Mouse (Mus musculus) liver, adult 2 months (tissue): Measurements from ENCODE around the gene Glb1. TPM values are rescaled to one million over a fixed set of nuclear protein-coding genes. Genes with fewer than 3 reads are reported as not detected.

Experiments
- DNase-seq: peaks from one replicate; pipeline ENCODE4 v3.0.0-alpha.2; 2011; ENCODE audit warnings: low read depth, low spot score; ENCODE audit errors: extremely low read depth
- H3K27ac ChIP-seq: fragments of 200-500 bp; replicated peaks from 2 replicates; pipeline ENCODE4 v1.5.1; 2012; ENCODE audit warnings: low read depth, mild to moderate bottlenecking, control low read depth, inconsistent platforms, low read length; ENCODE audit not compliant: insufficient read depth
- H3K27me3 ChIP-seq: fragments of 200-500 bp; 2 replicates; pipeline ENCODE4 v1.6.1; 2012; ENCODE audit warnings: mild to moderate bottlenecking, moderate library complexity, low read length, inconsistent platforms; ENCODE audit not compliant: control insufficient read depth, insufficient read depth
- H3K36me3 ChIP-seq: fragments of 200-500 bp; 2 replicates; pipeline ENCODE4 v1.6.1; 2012; ENCODE audit warnings: low read length, inconsistent platforms; ENCODE audit not compliant: control insufficient read depth, insufficient read depth
- H3K4me1 ChIP-seq: fragments of 200-500 bp; 2 replicates; pipeline ENCODE4 v1.6.1; 2011; ENCODE audit warnings: low read length; ENCODE audit not compliant: control insufficient read depth, insufficient read depth
- H3K4me3 ChIP-seq: fragments of 200-500 bp; 2 replicates; pipeline ENCODE4 v1.5.1; 2011; ENCODE audit warnings: low read depth, mild to moderate bottlenecking, control low read depth, low read length, moderate library complexity; ENCODE audit not compliant: insufficient read depth
- H3K79me2 ChIP-seq: fragments of 200-500 bp; 2 replicates; pipeline ENCODE4 v1.6.1; 2012; ENCODE audit warnings: inconsistent platforms, mild to moderate bottlenecking, low read length, moderate library complexity; ENCODE audit not compliant: control insufficient read depth, insufficient read depth
- H3K9ac ChIP-seq: fragments of 200-500 bp; 2 replicates; pipeline ENCODE4 v1.6.1; 2012; ENCODE audit warnings: low read depth, mild to moderate bottlenecking, control low read depth, inconsistent platforms, low read length
- CTCF ChIP-seq: fragments of 200-500 bp; IDR thresholded peaks from 2 replicates; pipeline ENCODE4 v1.5.1; 2011; ENCODE audit warnings: low read depth, low read length, control low read depth
- POLR2A ChIP-seq: fragments of 200-500 bp; IDR thresholded peaks from 2 replicates; pipeline ENCODE4 v1.6.1; 2011; ENCODE audit warnings: low read length, control low read depth; ENCODE audit not compliant: insufficient read depth; ENCODE audit errors: extremely low read depth
- WGBS: fragments of 180-500 bp; shearing (Covaris S2); methylation state at CpG from one replicate; pipeline ENCODE4 v1.1.7; 2018; 5-methylcytosine and 5-hydroxymethylcytosine counted together
- polyA plus RNA-seq: library from polyadenylated mRNA; depleted of rRNA; stranded (reverse); fragments of >200 nt; gene quantifications from 2 replicates; pipeline ENCODE4 v1.2.3, GENCODE M21; 2012
- total RNA-seq: library from RNA; depleted of rRNA; stranded (reverse); fragments of >200 nt; gene quantifications from 2 replicates; pipeline ENCODE4 v1.2.3, GENCODE M21; 2014

The Glb1 gene
- total and polyA plus RNA-seq, 2 experiments = 13.2 to 16.7 TPM

GRCm38 (mm10) chr9:114413866-114414265 lies 13.0 kb downstream of the Glb1 start:
- Histone ChIP-seq H3K36me3 (peaks cover 2% of the 10 kb centered on the region; the same call in 1 of the 2 replicates), H3K79me2 (no peaks in the 10 kb centered on the region), H3K4me1 (peaks cover 1% of the 10 kb centered on the region; the same call in 1 of the 2 replicates), H3K27ac (no peak overlapping the region), H3K4me3 (no peak overlapping the region), H3K9ac (no peak overlapping the region), H3K27me3 (no peaks in the 10 kb centered on the region)
- WGBS = 77% methylated on average over 12 of the region's 12 CpGs
- TF ChIP-seq POLR2A = no peak
- TF ChIP-seq CTCF = no peak
- no peak for DNase-seq

- H3K27ac ChIP-seq = no peak overlapping the region
- no peaks in the 10 kb centered on the region for H3K27me3 ChIP-seq
- peaks cover 1% of the 10 kb centered on the region; the same call in 1 of the 2 replicates for H3K4me1 ChIP-seq
- no peaks in the 10 kb centered on the region for H3K36me3 ChIP-seq
- DNase-seq = peak; percentile 15
- TF ChIP-seq CTCF (peak; percentile 76), POLR2A (no peak)
- H3K9ac ChIP-seq = no peak overlapping the region
- no peaks in the 10 kb centered on the region for H3K79me2 ChIP-seq
- no peak overlapping the region for H3K4me3 ChIP-seq
- 41% methylated on average over 11 of the region's 11 CpGs for WGBS
Measured at GRCm38 (mm10) chr9:114415701-114416100, 14.8 kb downstream of the Glb1 start.

GRCm38 (mm10) chr9:114416646-114417517 lies 16.0 kb downstream of the Glb1 start:
- DNase-seq = peak; percentile 54
- H3K4me3 ChIP-seq = no peak overlapping the region
- 47% methylated on average over 21 of the region's 21 CpGs for WGBS
- no peak overlapping the region for H3K9ac ChIP-seq
- TF ChIP-seq CTCF (no peak), POLR2A (no peak)
- no peak overlapping the region for H3K27ac ChIP-seq
- H3K4me1 ChIP-seq = peaks cover 1% of the 10 kb centered on the region; the same call in 1 of the 2 replicates
- H3K36me3 ChIP-seq = no peaks in the 10 kb centered on the region
- no peaks in the 10 kb centered on the region for H3K27me3 ChIP-seq
- H3K79me2 ChIP-seq = no peaks in the 10 kb centered on the region

- H3K36me3 ChIP-seq = no peaks in the 10 kb centered on the region
- H3K4me3 ChIP-seq = no peak overlapping the region
- H3K27ac ChIP-seq = no peak overlapping the region
- H3K4me1 ChIP-seq = peaks cover 1% of the 10 kb centered on the region; the same call in 1 of the 2 replicates
- H3K9ac ChIP-seq = no peak overlapping the region
- TF ChIP-seq POLR2A = no peak
- TF ChIP-seq CTCF = peak; percentile 51; the same call in 1 of the 2 replicates
- 79% methylated on average over 7 of the region's 7 CpGs for WGBS
- no peaks in the 10 kb centered on the region for H3K79me2 ChIP-seq
- peak; percentile 28 for DNase-seq
- no peaks in the 10 kb centered on the region for H3K27me3 ChIP-seq
Measured at GRCm38 (mm10) chr9:114418187-114418586, 17.3 kb downstream of the Glb1 start.

GRCm38 (mm10) chr9:114420443-114420842 lies 19.6 kb downstream of the Glb1 start:
- no peaks in the 10 kb centered on the region for H3K79me2 ChIP-seq
- no peak overlapping the region for H3K27ac ChIP-seq
- no peak overlapping the region for H3K9ac ChIP-seq
- no peaks in the 10 kb centered on the region for H3K27me3 ChIP-seq
- H3K4me1 ChIP-seq = peaks cover 1% of the 10 kb centered on the region; the same call in 1 of the 2 replicates
- DNase-seq = no peak
- TF ChIP-seq POLR2A = no peak
- TF ChIP-seq CTCF = no peak
- no peak overlapping the region for H3K4me3 ChIP-seq
- no peaks in the 10 kb centered on the region for H3K36me3 ChIP-seq
- 95% methylated on average over 8 of the region's 8 CpGs for WGBS

- Histone ChIP-seq H3K4me3 (no peak overlapping the region), H3K27ac (no peak overlapping the region), H3K36me3 (no peaks in the 10 kb centered on the region; the same call in 1 of the 2 replicates), H3K4me1 (peaks cover 1% of the 10 kb centered on the region; the same call in 1 of the 2 replicates), H3K27me3 (no peaks in the 10 kb centered on the region), H3K9ac (no peak overlapping the region), H3K79me2 (no peaks in the 10 kb centered on the region)
- DNase-seq = no peak
- TF ChIP-seq CTCF (peak; percentile 40; the same call in 1 of the 2 replicates), POLR2A (no peak)
- 77% methylated on average over 3 of the region's 3 CpGs for WGBS
Measured at GRCm38 (mm10) chr9:114421045-114421444, 20.2 kb downstream of the Glb1 start.
